Mouse (Mus musculus) hindbrain, embryonic 12.5 days (tissue): ENCODE measurements at regions not wholly inside any gene's neighbourhood (a gene's known extent, or its start where the extent isn't known, plus 50 kb on each side); places are given as distances from the start of the nearest gene placed in this dataset.

ENCODE experiments used
- ATAC-seq: fragments of 200-750 bp; cut with Nextera tagmentation; 2 replicates; pipeline ENCODE4 v1.8.0; 2017; ENCODE audit warnings: moderate TSS enrichment; ENCODE audit not compliant: low FRiP score
- H3K27ac ChIP-seq: fragments of 300-500 bp; sonication (generic); 2 replicates; pipeline ENCODE4 v1.5.1; 2016; ENCODE audit warnings: mild to moderate bottlenecking
- H3K27me3 ChIP-seq: fragments of 300-500 bp; sonication (generic); 2 replicates; pipeline ENCODE4 v1.6.1; 2016; ENCODE audit warnings: mild to moderate bottlenecking
- H3K36me3 ChIP-seq: fragments of 300-500 bp; sonication (generic); 2 replicates; pipeline ENCODE4 v1.6.1; 2016; ENCODE audit warnings: mild to moderate bottlenecking
- H3K4me1 ChIP-seq: fragments of 300-500 bp; sonication (generic); 2 replicates; pipeline ENCODE4 v1.6.1; 2016
- H3K4me2 ChIP-seq: fragments of 300-500 bp; sonication (generic); replicated peaks from 2 replicates; pipeline ENCODE4 v1.6.1; 2016; ENCODE audit warnings: mild to moderate bottlenecking
- H3K4me3 ChIP-seq: fragments of 300-500 bp; sonication (generic); 2 replicates; pipeline ENCODE4 v1.5.1; 2016; ENCODE audit warnings: mild to moderate bottlenecking
- H3K9ac ChIP-seq: fragments of 300-500 bp; sonication (generic); 2 replicates; pipeline ENCODE4 v1.6.1; 2016; ENCODE audit warnings: mild to moderate bottlenecking, moderate library complexity
- H3K9me3 ChIP-seq: fragments of 300-500 bp; sonication (generic); replicated peaks from 2 replicates; pipeline ENCODE4 v1.6.1; 2016; ENCODE audit warnings: mild to moderate bottlenecking
- WGBS: fragments of 180-500 bp; shearing (Covaris S2); methylation state at CpG from one replicate; pipeline ENCODE4 v1.1.7; 2016; 5-methylcytosine and 5-hydroxymethylcytosine counted together

DNA sequence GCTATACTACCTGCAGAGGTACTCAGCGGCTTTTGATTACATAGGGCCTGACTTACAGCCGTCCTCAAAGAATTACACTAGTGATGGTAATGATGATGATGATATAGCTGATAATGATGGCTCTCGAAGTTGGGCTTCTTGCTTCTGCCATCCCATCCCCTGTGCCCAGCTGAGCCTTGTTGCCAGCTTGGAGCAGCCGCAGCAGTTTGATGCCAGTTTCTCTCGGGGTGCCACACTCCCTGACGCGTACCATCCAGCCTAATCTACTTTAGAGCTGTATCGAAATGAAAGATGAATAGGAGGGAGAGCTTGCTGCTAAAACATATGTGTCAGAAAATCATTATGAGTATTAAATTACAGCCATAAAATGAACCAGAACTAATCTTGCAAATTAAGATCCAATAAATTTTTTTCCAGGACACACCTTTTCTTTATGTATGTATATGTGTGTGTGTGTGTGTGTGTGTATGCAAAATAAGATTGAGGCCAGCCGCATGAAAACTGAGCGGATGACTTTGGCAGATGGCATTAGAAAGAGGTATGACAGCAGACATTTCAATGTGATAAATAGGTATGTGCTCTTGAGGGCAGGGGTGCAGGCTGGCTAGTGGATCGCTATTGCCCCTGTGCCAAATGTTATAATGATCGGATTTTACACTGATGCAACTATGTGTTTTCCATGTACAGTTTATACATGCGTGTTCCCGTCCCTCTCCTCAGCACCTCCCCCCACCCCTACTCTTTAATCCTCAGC, 443.3 kb downstream of the Cd83 start:
- H3K9me3 ChIP-seq = peaks cover 5% of the 10 kb centered on the region; the same call in 1 of the 2 replicates
- peaks cover 5% of the 10 kb centered on the region; the same call in 1 of the 2 replicates for H3K27me3 ChIP-seq
- H3K4me2 ChIP-seq = peak overlapping the region; percentile 16; the same call in 1 of the 2 replicates
- no peak overlapping the region for H3K9ac ChIP-seq
- no peak overlapping the region for H3K4me3 ChIP-seq
- no peaks in the 10 kb centered on the region for H3K36me3 ChIP-seq
- WGBS = 68% methylated on average over 14 of the region's 14 CpGs
- peaks cover 44% of the 10 kb centered on the region for H3K4me1 ChIP-seq
- ATAC-seq = 0 out of 2 replicates have a peak, but pooled peaks have one; percentile 8
- H3K27ac ChIP-seq = 0 out of 2 replicates have a peak overlapping the region, but pooled peaks have one; percentile 9

DNA sequence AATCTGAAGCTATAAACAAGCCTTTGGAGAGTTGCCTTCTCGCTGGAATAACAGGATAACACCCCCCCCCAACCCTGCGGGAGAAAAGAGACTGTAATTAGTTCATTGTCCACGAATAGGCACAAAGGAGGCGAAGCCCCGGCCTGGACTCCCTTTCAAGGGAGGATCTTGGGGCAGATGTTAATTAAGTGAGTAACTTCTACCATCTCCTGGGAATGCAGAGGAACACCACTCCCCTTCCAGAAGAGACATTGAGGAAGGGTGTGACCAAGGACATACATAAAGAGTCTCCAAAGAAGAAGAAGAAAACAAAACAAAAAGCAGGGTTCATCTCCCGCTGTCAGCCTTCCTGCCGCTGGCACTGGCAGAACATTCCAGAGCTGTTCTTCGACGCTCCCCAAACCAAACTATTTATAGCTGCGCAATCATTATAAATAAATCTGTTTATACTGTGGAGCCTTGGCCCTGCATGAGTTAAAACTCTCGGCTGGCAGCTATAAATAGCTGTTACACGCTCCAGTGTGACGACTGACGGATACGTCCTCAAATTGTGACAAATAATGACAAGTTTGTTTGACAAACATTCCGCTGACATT, 444.1 kb downstream of the Cd83 start:
- Histone ChIP-seq H3K4me2 (peak overlapping the region; percentile 16; the same call in 1 of the 2 replicates), H3K4me1 (peaks cover 44% of the 10 kb centered on the region), H3K4me3 (no peak overlapping the region), H3K36me3 (no peaks in the 10 kb centered on the region), H3K9ac (no peak overlapping the region), H3K9me3 (peaks cover 5% of the 10 kb centered on the region; the same call in 1 of the 2 replicates), H3K27ac (0 out of 2 replicates have a peak overlapping the region, but pooled peaks have one; percentile 9), H3K27me3 (peaks cover 5% of the 10 kb centered on the region; the same call in 1 of the 2 replicates)
- 12% methylated on average over 16 of the region's 16 CpGs for WGBS
- no peak for ATAC-seq

DNA sequence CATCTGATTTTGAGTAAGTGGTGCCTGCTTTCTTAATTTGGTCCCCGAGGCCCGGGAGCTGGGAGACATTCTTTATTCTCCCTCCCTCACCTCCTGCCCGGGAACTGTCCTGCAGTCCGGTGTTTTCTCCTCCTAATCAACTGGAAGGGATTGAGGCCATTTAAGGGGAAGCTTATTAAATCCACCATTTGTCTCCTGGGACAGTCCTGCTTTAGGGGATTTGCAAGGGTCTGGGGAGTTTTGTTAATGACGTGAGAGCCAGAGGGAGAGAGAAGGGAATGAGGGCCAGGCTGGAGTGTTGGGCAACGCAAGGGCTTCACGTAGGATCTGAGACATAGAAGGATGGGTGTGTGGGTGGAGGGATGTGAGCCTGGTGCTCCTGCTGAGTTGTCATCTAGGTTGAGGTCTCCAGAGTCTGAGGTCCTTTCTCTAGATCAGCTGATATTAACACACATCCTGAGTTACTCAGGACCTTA, 444.6 kb downstream of the Cd83 start:
- H3K4me2 ChIP-seq = peak overlapping the region; percentile 16; the same call in 1 of the 2 replicates
- no peak for ATAC-seq

DNA sequence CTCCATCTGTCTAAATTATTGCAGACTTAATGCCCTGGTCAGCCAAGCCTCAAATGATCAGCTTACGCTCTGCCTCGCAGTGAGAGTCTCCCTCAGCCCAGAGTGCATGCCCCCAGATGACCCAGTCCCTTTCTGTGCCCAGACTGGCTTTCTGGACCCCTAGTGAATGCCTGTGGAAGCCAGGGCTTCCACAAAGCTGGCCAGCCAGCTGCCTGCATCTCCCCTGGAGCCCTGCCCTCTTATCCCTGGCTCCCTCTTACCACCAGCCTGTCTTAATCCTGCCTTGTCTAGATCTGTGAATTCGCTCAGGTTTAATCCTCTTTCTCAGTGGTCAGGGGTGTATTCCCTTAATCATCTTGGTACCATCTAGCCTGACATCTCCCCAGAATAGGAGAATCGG, 446.8 kb downstream of the Cd83 start:
- Histone ChIP-seq H3K4me3 (no peak overlapping the region), H3K9me3 (no peaks in the 10 kb centered on the region), H3K27ac (peak overlapping the region; percentile 45; the same call in 1 of the 2 replicates), H3K9ac (no peak overlapping the region), H3K27me3 (no peaks in the 10 kb centered on the region), H3K4me1 (peaks cover 44% of the 10 kb centered on the region), H3K4me2 (no peak overlapping the region), H3K36me3 (no peaks in the 10 kb centered on the region)
- WGBS = 45% methylated on average over 4 of the region's 4 CpGs
- no peak for ATAC-seq

More for the DNA sequence above, 444.6 kb downstream of the Cd83 start:
- Histone ChIP-seq H3K4me3 (no peak overlapping the region), H3K9ac (no peak overlapping the region), H3K4me1 (peaks cover 44% of the 10 kb centered on the region), H3K36me3 (no peaks in the 10 kb centered on the region), H3K27ac (no peak overlapping the region), H3K27me3 (peaks cover 5% of the 10 kb centered on the region; the same call in 1 of the 2 replicates), H3K9me3 (peaks cover 5% of the 10 kb centered on the region; the same call in 1 of the 2 replicates)
- 8% methylated on average over 7 of the region's 7 CpGs for WGBS

DNA sequence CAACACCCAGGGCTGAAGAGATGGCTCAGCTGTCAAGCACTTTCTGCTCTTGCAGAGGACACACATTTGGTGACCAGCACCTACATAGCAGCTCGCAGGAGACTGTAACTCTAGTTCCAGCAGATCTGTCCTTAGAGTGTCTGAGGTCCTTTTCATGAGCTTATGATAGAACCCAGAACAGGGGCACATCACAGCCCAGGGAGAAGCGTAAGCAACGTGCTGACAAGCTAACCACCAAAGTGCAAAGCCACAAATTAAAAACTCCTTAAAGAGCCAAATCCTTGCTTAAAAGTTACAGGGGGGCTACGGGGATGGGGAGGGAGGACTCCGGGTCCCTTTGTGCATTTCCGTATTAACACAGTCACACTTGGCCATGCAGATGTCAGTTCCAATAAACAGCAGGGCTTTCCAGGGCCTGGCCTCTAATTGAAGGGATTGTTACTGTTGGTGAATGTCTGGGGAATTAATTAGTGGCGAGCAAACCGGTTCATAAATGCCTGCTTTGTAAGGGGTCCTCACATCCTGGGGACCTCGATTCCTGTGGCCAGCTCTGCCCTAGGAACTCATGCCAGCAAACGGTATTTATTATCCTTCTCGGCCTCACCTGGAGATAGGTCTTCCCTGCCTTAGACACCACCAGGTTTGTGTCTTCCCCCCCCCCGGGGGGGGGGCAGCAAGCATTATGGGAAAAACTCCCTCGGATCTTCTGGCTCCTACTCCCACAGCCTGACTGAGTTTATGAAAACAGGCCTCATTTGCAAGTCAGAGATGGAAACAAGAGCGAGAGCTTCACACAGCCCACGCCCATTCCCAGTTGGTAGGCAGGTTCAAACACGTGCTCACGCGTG, 447.5 kb downstream of the Cd83 start:
- Histone ChIP-seq H3K4me1 (peaks cover 44% of the 10 kb centered on the region), H3K9ac (no peak overlapping the region), H3K36me3 (no peaks in the 10 kb centered on the region), H3K4me2 (0 out of 2 replicates have a peak overlapping the region, but pooled peaks have one; percentile 3), H3K9me3 (no peaks in the 10 kb centered on the region), H3K4me3 (no peak overlapping the region), H3K27ac (peak overlapping the region; percentile 71), H3K27me3 (no peaks in the 10 kb centered on the region)
- peak; percentile 52 for ATAC-seq
- WGBS = 25% methylated on average over 18 of the region's 18 CpGs

DNA sequence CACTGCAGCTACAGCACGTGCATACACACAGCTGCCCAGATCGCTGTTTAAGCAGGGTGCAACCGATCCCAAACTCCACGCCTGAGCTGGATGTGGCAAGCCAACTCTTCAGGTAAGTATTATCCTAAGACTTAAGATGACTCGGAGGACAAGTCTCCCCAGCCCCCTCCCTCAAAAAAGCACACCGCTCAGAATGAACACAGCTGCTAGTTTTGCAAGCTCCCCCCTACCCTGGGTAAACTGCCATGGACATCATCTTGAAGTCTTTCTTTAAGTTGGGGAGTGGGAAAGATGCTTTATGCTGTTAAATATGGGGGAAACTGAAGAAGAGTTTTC, 448.1 kb downstream of the Cd83 start:
- no peak overlapping the region for H3K9ac ChIP-seq
- peaks cover 42% of the 10 kb centered on the region for H3K4me1 ChIP-seq
- no peak overlapping the region for H3K4me3 ChIP-seq
- peak overlapping the region; percentile 71; the same call in 1 of the 2 replicates for H3K27ac ChIP-seq
- WGBS = 63% methylated on average over 6 of the region's 6 CpGs
- H3K9me3 ChIP-seq = no peaks in the 10 kb centered on the region
- H3K36me3 ChIP-seq = no peaks in the 10 kb centered on the region
- ATAC-seq = no peak
- 0 out of 2 replicates have a peak overlapping the region, but pooled peaks have one; percentile 3 for H3K4me2 ChIP-seq
- H3K27me3 ChIP-seq = no peaks in the 10 kb centered on the region

- ATAC-seq = no peak
- H3K4me3 ChIP-seq = no peak overlapping the region
- no peaks in the 10 kb centered on the region for H3K36me3 ChIP-seq
- no peaks in the 10 kb centered on the region for H3K9me3 ChIP-seq
- H3K4me2 ChIP-seq = no peak overlapping the region
- WGBS = 89% methylated on average over 6 of the region's 6 CpGs
- peaks cover 29% of the 10 kb centered on the region for H3K4me1 ChIP-seq
- no peak overlapping the region for H3K27ac ChIP-seq
- H3K9ac ChIP-seq = no peak overlapping the region
- no peaks in the 10 kb centered on the region for H3K27me3 ChIP-seq
Measured at GRCm38 (mm10) chr13:44234241-44234640, 449.7 kb downstream of the Cd83 start.

- no peaks in the 10 kb centered on the region for H3K27me3 ChIP-seq
- peaks cover 24% of the 10 kb centered on the region for H3K4me1 ChIP-seq
- no peaks in the 10 kb centered on the region for H3K9me3 ChIP-seq
- no peak for ATAC-seq
- WGBS = 81% methylated on average over 5 of the region's 5 CpGs
- no peak overlapping the region for H3K4me2 ChIP-seq
- no peaks in the 10 kb centered on the region for H3K36me3 ChIP-seq
- H3K27ac ChIP-seq = no peak overlapping the region
- no peak overlapping the region for H3K9ac ChIP-seq
- H3K4me3 ChIP-seq = no peak overlapping the region
Measured at GRCm38 (mm10) chr13:44235236-44235635, 450.7 kb downstream of the Cd83 start.

GRCm38 (mm10) chr13:44235941-44236340, 451.4 kb downstream of the Cd83 start:
- 84% methylated on average over 2 of the region's 2 CpGs for WGBS
- Histone ChIP-seq H3K4me2 (no peak overlapping the region), H3K9me3 (no peaks in the 10 kb centered on the region), H3K36me3 (no peaks in the 10 kb centered on the region), H3K27me3 (no peaks in the 10 kb centered on the region), H3K4me3 (no peak overlapping the region), H3K9ac (no peak overlapping the region), H3K4me1 (peaks cover 22% of the 10 kb centered on the region), H3K27ac (no peak overlapping the region)
- ATAC-seq = no peak

- Histone ChIP-seq H3K4me2 (no peak overlapping the region), H3K9me3 (no peaks in the 10 kb centered on the region), H3K36me3 (no peaks in the 10 kb centered on the region), H3K9ac (no peak overlapping the region), H3K27me3 (no peaks in the 10 kb centered on the region), H3K27ac (no peak overlapping the region), H3K4me1 (0 out of 2 replicates have a peak, but pooled peaks cover 3% of the 10 kb centered on the region), H3K4me3 (no peak overlapping the region)
- 61% methylated on average over 11 of the region's 11 CpGs for WGBS
- no peak for ATAC-seq
Measured at GRCm38 (mm10) chr13:44238308-44238707, 453.7 kb downstream of the Cd83 start.

DNA sequence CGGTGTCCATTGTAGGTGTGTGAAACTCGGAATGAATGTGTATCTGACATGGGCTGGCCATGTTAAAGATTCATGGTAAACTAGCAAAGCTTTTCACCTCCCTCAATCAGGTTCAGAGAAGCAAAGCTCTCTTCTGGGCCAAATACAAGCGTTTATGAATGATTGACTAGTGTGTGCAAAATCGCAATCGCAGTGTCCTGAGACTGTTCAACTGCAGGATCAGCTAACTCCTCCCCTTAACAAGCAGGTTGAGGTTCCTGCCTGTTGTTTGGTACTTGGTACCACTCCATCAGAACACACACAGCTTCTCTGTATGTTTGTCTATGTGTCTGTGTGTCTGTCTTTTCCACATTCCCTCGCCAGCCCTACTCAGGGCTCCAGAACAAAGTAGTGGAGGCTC, 458.6 kb downstream of the Cd83 start:
- Histone ChIP-seq H3K4me3 (no peak overlapping the region), H3K4me2 (no peak overlapping the region), H3K9me3 (no peaks in the 10 kb centered on the region), H3K4me1 (0 out of 2 replicates have a peak, but pooled peaks cover 2% of the 10 kb centered on the region), H3K36me3 (no peaks in the 10 kb centered on the region), H3K9ac (no peak overlapping the region), H3K27ac (no peak overlapping the region), H3K27me3 (peaks cover 3% of the 10 kb centered on the region; the same call in 1 of the 2 replicates)
- 95% methylated on average over 6 of the region's 6 CpGs for WGBS
- ATAC-seq = no peak
